10 mouse cellular contexts compared by ENCODE assay signal in the genomic region with DNA sequence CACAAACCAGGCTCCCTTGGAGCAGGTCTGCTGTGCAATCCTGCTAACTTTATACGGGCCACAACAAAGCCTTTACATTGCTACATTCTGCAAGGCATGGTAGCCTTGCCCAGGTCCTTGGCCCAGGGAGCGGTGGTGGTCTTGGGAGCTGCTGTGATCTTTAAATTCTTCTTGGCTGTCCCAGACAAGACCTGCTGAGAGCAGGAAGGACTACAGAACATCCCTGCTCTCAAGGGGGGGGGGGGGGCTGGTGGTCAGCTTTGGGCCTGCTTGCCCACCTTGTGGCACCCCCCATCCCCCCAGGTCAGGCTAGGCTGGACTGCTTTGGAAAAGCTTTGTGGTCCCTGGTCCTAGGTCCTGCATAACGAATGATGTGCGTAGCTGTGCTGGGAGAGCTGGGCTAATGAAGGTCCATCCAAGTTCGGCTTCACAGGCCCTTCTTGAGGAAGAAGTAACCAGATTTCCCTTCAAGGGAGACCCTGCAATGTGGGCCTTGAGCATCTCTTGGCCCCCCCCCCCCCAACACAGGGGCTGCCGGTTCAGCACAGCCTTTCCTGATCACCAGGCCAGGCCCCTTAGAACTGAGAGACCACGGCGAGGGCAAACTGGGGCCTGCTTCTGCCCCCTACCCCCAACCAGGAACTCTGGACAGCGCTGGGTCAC. TPM values are rescaled to one million over a fixed set of nuclear protein-coding genes. Genes with fewer than 3 reads are reported as not detected.
DNase-seq lines count a peak whose midpoint lies in the region; ATAC-seq and TF ChIP-seq lines count a peak whose summit lies in the region.
"Had no signal": no experiment of that assay in that cellular context is flagged by ENCODE, and none has a peak within 500 bp of the region (broad histone marks: within the 10 kb centered on the region; RNA-seq: fewer than 3 reads in every experiment).

No protein-coding gene starts in this region.

- ATAC-seq in kidney, postnatal 0 days (replicated peaks; ENCODE audit: low FRiP score, low read depth): no peak
- no peak for ATAC-seq in forebrain, embryonic 15.5 days (replicated peaks)
- ATAC-seq in midbrain, embryonic 12.5 days (ENCODE audit: low FRiP score, low read depth): no peak
- no peak for ATAC-seq in liver, embryonic 11.5 days (replicated peaks; ENCODE audit: low FRiP score)

- H3K27ac ChIP-seq in kidney, postnatal 0 days: peak overlapping the region; percentile 73
- H3K27ac ChIP-seq in forebrain, embryonic 15.5 days (replicated peaks): no peak overlapping the region
- peak overlapping the region; percentile 90 for H3K27ac ChIP-seq in midbrain, embryonic 12.5 days (replicated peaks)
- no peak overlapping the region for H3K27ac ChIP-seq in liver, embryonic 11.5 days (ENCODE audit: low read depth, low read length)
- H3K27ac ChIP-seq: lung, embryonic 15.5 days had no signal

- no peaks in the 10 kb centered on the region for H3K36me3 ChIP-seq in kidney, postnatal 0 days (ENCODE audit: insufficient read depth, low read length)
- H3K36me3 ChIP-seq in forebrain, embryonic 15.5 days: no peaks in the 10 kb centered on the region
- no peaks in the 10 kb centered on the region for H3K36me3 ChIP-seq in midbrain, embryonic 12.5 days
- no peaks in the 10 kb centered on the region for H3K36me3 ChIP-seq in liver, embryonic 11.5 days (ENCODE audit: control insufficient read depth, insufficient read depth, low read length)
- H3K36me3 ChIP-seq: lung, embryonic 15.5 days had no signal

- H3K9me3 ChIP-seq in kidney, postnatal 0 days (replicated peaks; ENCODE audit: low read length): no peaks in the 10 kb centered on the region
- no peaks in the 10 kb centered on the region for H3K9me3 ChIP-seq in forebrain, embryonic 15.5 days
- H3K9me3 ChIP-seq in midbrain, embryonic 12.5 days: no peaks in the 10 kb centered on the region
- H3K9me3 ChIP-seq in liver, embryonic 11.5 days (ENCODE audit: control insufficient read depth, low read length): no peaks in the 10 kb centered on the region
- H3K9me3 ChIP-seq: lung, embryonic 15.5 days had no signal

- H3K4me3 ChIP-seq in kidney, postnatal 0 days (replicated peaks; ENCODE audit: low read depth, low read length): peak overlapping the region; percentile 45
- 0 out of 2 replicates have a peak overlapping the region, but pooled peaks have one; percentile 14 for H3K4me3 ChIP-seq in forebrain, embryonic 15.5 days
- H3K4me3 ChIP-seq in midbrain, embryonic 12.5 days: peak overlapping the region; percentile 56
- H3K4me3 ChIP-seq in liver, embryonic 11.5 days (ENCODE audit: low read depth, low read length): no peak overlapping the region
- H3K4me3 ChIP-seq: lung, embryonic 15.5 days had no signal

- peak; percentile 32 for DNase-seq in kidney, postnatal 0 days (ENCODE audit: low spot score)
- DNase-seq in kidney, postnatal 10 days: no peak
- DNase-seq in liver, embryonic 11.5 days (ENCODE audit: low spot score): no peak
- no peak for DNase-seq in layer of hippocampus, adult 11-12 months (ENCODE audit: low spot score)
- DNase-seq in adrenal gland, adult (ENCODE audit: inconsistent age in 2 of 2, low spot score in 1 of 2): no peak
- DNase-seq: heart, postnatal 4 days had no signal

- TF ChIP-seq CTCF in kidney, postnatal 0 days (IDR thresholded peaks at IDR 0.05; ENCODE audit: low read depth): no peak

- WGBS in kidney, postnatal 0 days: 9% methylated on average over 9 of the region's 9 CpGs
- 3% methylated on average over 9 of the region's 9 CpGs for WGBS in forebrain, embryonic 15.5 days
- 2% methylated on average over 9 of the region's 9 CpGs for WGBS in midbrain, embryonic 12.5 days
- WGBS in liver, embryonic 11.5 days: 5% methylated on average over 9 of the region's 9 CpGs

- H3K27me3 ChIP-seq in kidney, postnatal 0 days (ENCODE audit: insufficient read depth, low read length): peaks cover 71% of the 10 kb centered on the region
- peaks cover 87% of the 10 kb centered on the region for H3K27me3 ChIP-seq in forebrain, embryonic 15.5 days
- H3K27me3 ChIP-seq in midbrain, embryonic 12.5 days: peaks cover 98% of the 10 kb centered on the region
- peaks cover 100% of the 10 kb centered on the region for H3K27me3 ChIP-seq in liver, embryonic 11.5 days (replicated peaks; ENCODE audit: control insufficient read depth, insufficient read depth, low read length)

- no peaks in the 10 kb centered on the region for H3K4me1 ChIP-seq in kidney, postnatal 0 days (replicated peaks; ENCODE audit: insufficient read depth, low read length)
- peaks cover 34% of the 10 kb centered on the region for H3K4me1 ChIP-seq in forebrain, embryonic 15.5 days
- peaks cover 48% of the 10 kb centered on the region for H3K4me1 ChIP-seq in midbrain, embryonic 12.5 days
- H3K4me1 ChIP-seq in liver, embryonic 11.5 days (replicated peaks; ENCODE audit: control insufficient read depth, insufficient read depth, low read length): no peaks in the 10 kb centered on the region

- H3K9ac ChIP-seq in kidney, postnatal 0 days (ENCODE audit: low read depth, low read length): peak overlapping the region; percentile 70
- H3K9ac ChIP-seq in forebrain, embryonic 15.5 days (replicated peaks): no peak overlapping the region
- H3K9ac ChIP-seq in midbrain, embryonic 12.5 days (replicated peaks): peak overlapping the region; percentile 78
- no peak overlapping the region for H3K9ac ChIP-seq in liver, embryonic 11.5 days (ENCODE audit: low read depth, low read length)
- H3K9ac ChIP-seq: lung, embryonic 15.5 days had no signal

- peak overlapping the region; percentile 59 for H3K4me2 ChIP-seq in kidney, postnatal 0 days (ENCODE audit: low read length)
- H3K4me2 ChIP-seq in forebrain, embryonic 15.5 days (replicated peaks): no peak overlapping the region
- peak overlapping the region; percentile 52 for H3K4me2 ChIP-seq in midbrain, embryonic 12.5 days (replicated peaks)
- no peak overlapping the region for H3K4me2 ChIP-seq in liver, embryonic 11.5 days
- H3K4me2 ChIP-seq: lung, embryonic 15.5 days had no signal

RNA-seq across cellular contexts. Expression of a gene that starts 2.5 kb away (rescaled TPM):
- polyA plus RNA-seq in kidney, postnatal 0 days (2015; fragmentation: Nextera tagmentation; extraction: Ambion mirVana): 44.8 and 50.9 TPM in 2 replicates
- 4.2 and 4.8 TPM in 2 replicates for polyA plus RNA-seq in forebrain, embryonic 15.5 days (2015; fragmentation: Nextera tagmentation; extraction: Ambion mirVana)
- 84.9 and 90.8 TPM in 2 replicates for polyA plus RNA-seq in midbrain, embryonic 12.5 days (2016; fragmentation: Nextera tagmentation; extraction: Ambion mirVana)
- polyA plus RNA-seq in liver, embryonic 11.5 days (2014; fragmentation: Nextera tagmentation; extraction: Ambion mirVana): not detected in 2 replicates
- polyA plus RNA-seq: stomach, embryonic 14.5 days had no signal

Comparison
In these comparisons a context has a peak if more than half of its experiments do, and no peak if none do; other contexts are left out.
1. H3K27ac ChIP-seq: peak in kidney, postnatal 0 days (single experiment) and midbrain, embryonic 12.5 days (single experiment); none in forebrain, embryonic 15.5 days (single experiment) and liver, embryonic 11.5 days (single experiment).
2. H3K4me2 ChIP-seq: peak in kidney, postnatal 0 days (single experiment) and midbrain, embryonic 12.5 days (single experiment); none in forebrain, embryonic 15.5 days (single experiment) and liver, embryonic 11.5 days (single experiment).
3. H3K9ac ChIP-seq: peak in kidney, postnatal 0 days (single experiment) and midbrain, embryonic 12.5 days (single experiment); none in forebrain, embryonic 15.5 days (single experiment) and liver, embryonic 11.5 days (single experiment).